Mouse (Mus musculus) midbrain, embryonic 15.5 days (tissue): ENCODE measurements around the gene Exoc2. TPM values are rescaled to one million over a fixed set of nuclear protein-coding genes. Genes with fewer than 3 reads are reported as not detected.

ENCODE experiments used
- ATAC-seq: fragments of 200-750 bp; cut with Nextera tagmentation; replicated peaks from 2 replicates; pipeline ENCODE4 v1.8.0; 2017; ENCODE audit warnings: moderate TSS enrichment
- H3K27ac ChIP-seq: fragments of 300-500 bp; sonication (generic); 2 replicates; pipeline ENCODE4 v1.5.1; 2015; ENCODE audit warnings: mild to moderate bottlenecking, inconsistent platforms
- H3K27me3 ChIP-seq: fragments of 300-500 bp; sonication (generic); replicated peaks from 2 replicates; pipeline ENCODE4 v1.6.1; 2015; ENCODE audit warnings: inconsistent platforms
- H3K36me3 ChIP-seq: fragments of 300-500 bp; sonication (generic); replicated peaks from 2 replicates; pipeline ENCODE4 v1.6.1; 2015; ENCODE audit warnings: inconsistent platforms
- H3K4me1 ChIP-seq: fragments of 300-500 bp; sonication (generic); 2 replicates; pipeline ENCODE4 v1.6.1; 2015; ENCODE audit warnings: inconsistent platforms
- H3K4me2 ChIP-seq: fragments of 300-500 bp; sonication (generic); 2 replicates; pipeline ENCODE4 v1.6.1; 2015; ENCODE audit warnings: inconsistent platforms, mild to moderate bottlenecking, moderate library complexity
- H3K4me3 ChIP-seq: fragments of 300-500 bp; sonication (generic); 2 replicates; pipeline ENCODE4 v1.5.1; 2015; ENCODE audit warnings: mild to moderate bottlenecking, inconsistent platforms
- H3K9ac ChIP-seq: fragments of 300-500 bp; sonication (generic); 2 replicates; pipeline ENCODE4 v1.6.1; 2015; ENCODE audit warnings: mild to moderate bottlenecking, inconsistent platforms
- H3K9me3 ChIP-seq: fragments of 300-500 bp; sonication (generic); 2 replicates; pipeline ENCODE4 v1.6.1; 2016; ENCODE audit warnings: inconsistent platforms
- WGBS: fragments of 180-500 bp; shearing (Covaris S2); methylation state at CpG from one replicate; pipeline ENCODE4 v1.1.7; 2015; ENCODE audit warnings: mixed read lengths; 5-methylcytosine and 5-hydroxymethylcytosine counted together
- polyA plus RNA-seq: library from polyadenylated mRNA; unstranded; fragments of >200 nt; fragmentation: Nextera tagmentation; extraction: Ambion mirVana; gene quantifications from 2 replicates; pipeline ENCODE4 v1.2.1, GENCODE M21; 2015

Exoc2 gene
- polyA plus RNA-seq, 1 experiment from 2014 or later: 59.3 TPM

GRCm38 (mm10) chr13:30781905-30782304, 192.0 kb downstream of the Exoc2 start:
- 0 out of 2 replicates have a peak, but pooled peaks have one; percentile 16 for ATAC-seq
- H3K27ac ChIP-seq: no peak overlapping the region
- H3K9me3 ChIP-seq: no peaks in the 10 kb centered on the region
- H3K27me3 ChIP-seq: no peaks in the 10 kb centered on the region
- no peaks in the 10 kb centered on the region for H3K36me3 ChIP-seq
- H3K4me3 ChIP-seq: no peak overlapping the region
- H3K4me2 ChIP-seq: no peak overlapping the region
- 66% methylated on average over 2 of the region's 2 CpGs for WGBS
- 0 out of 2 replicates have a peak, but pooled peaks cover 2% of the 10 kb centered on the region for H3K4me1 ChIP-seq
- H3K9ac ChIP-seq: no peak overlapping the region

- ATAC-seq: no peak
- Histone ChIP-seq H3K36me3 (no peaks in the 10 kb centered on the region), H3K9me3 (no peaks in the 10 kb centered on the region), H3K27me3 (no peaks in the 10 kb centered on the region), H3K4me1 (0 out of 2 replicates have a peak, but pooled peaks cover 2% of the 10 kb centered on the region), H3K4me2 (no peak overlapping the region), H3K4me3 (no peak overlapping the region), H3K9ac (no peak overlapping the region), H3K27ac (no peak overlapping the region)
- 79% methylated on average over 11 of the region's 11 CpGs for WGBS
Measured at GRCm38 (mm10) chr13:30777678-30778179, 196.2 kb downstream of the Exoc2 start.

- Histone ChIP-seq H3K4me1 (no peaks in the 10 kb centered on the region), H3K9ac (no peak overlapping the region), H3K36me3 (no peaks in the 10 kb centered on the region), H3K27ac (no peak overlapping the region), H3K27me3 (no peaks in the 10 kb centered on the region), H3K9me3 (no peaks in the 10 kb centered on the region), H3K4me2 (no peak overlapping the region), H3K4me3 (no peak overlapping the region)
- ATAC-seq: no peak
- 91% methylated on average over 2 of the region's 2 CpGs for whole genome bisulfite sequencing
Measured at GRCm38 (mm10) chr13:30776021-30776420, 197.9 kb downstream of the Exoc2 start.

GRCm38 (mm10) chr13:30767477-30768127, 206.3 kb downstream of the Exoc2 start:
- no peaks in the 10 kb centered on the region for H3K4me1 ChIP-seq
- no peak overlapping the region for H3K4me3 ChIP-seq
- no peak overlapping the region for H3K4me2 ChIP-seq
- no peak overlapping the region for H3K9ac ChIP-seq
- H3K27ac ChIP-seq: no peak overlapping the region
- H3K36me3 ChIP-seq: no peaks in the 10 kb centered on the region
- 88% methylated on average over 6 of the region's 6 CpGs for WGBS
- no peaks in the 10 kb centered on the region for H3K27me3 ChIP-seq
- H3K9me3 ChIP-seq: no peaks in the 10 kb centered on the region
- ATAC-seq: no peak

- H3K4me1 ChIP-seq: no peaks in the 10 kb centered on the region
- no peaks in the 10 kb centered on the region for H3K36me3 ChIP-seq
- no peaks in the 10 kb centered on the region for H3K9me3 ChIP-seq
- H3K9ac ChIP-seq: no peak overlapping the region
- H3K4me2 ChIP-seq: no peak overlapping the region
- 92% methylated on average over 5 of the region's 5 CpGs for WGBS
- no peaks in the 10 kb centered on the region for H3K27me3 ChIP-seq
- H3K27ac ChIP-seq: no peak overlapping the region
- H3K4me3 ChIP-seq: no peak overlapping the region
- no peak for ATAC-seq
Measured at GRCm38 (mm10) chr13:30766636-30767476, 207.0 kb downstream of the Exoc2 start.

- H3K9ac ChIP-seq: no peak overlapping the region
- H3K9me3 ChIP-seq: no peaks in the 10 kb centered on the region
- no peak overlapping the region for H3K27ac ChIP-seq
- ATAC-seq: no peak
- H3K4me1 ChIP-seq: no peaks in the 10 kb centered on the region
- H3K4me2 ChIP-seq: no peak overlapping the region
- no peak overlapping the region for H3K4me3 ChIP-seq
- H3K36me3 ChIP-seq: no peaks in the 10 kb centered on the region
- H3K27me3 ChIP-seq: no peaks in the 10 kb centered on the region
- WGBS: 87% methylated on average over 5 of the region's 5 CpGs
Measured at GRCm38 (mm10) chr13:30765906-30766305, 208.0 kb downstream of the Exoc2 start.

- Histone ChIP-seq H3K9me3 (no peaks in the 10 kb centered on the region), H3K9ac (no peak overlapping the region), H3K4me2 (no peak overlapping the region), H3K27ac (no peak overlapping the region), H3K4me3 (no peak overlapping the region), H3K4me1 (no peaks in the 10 kb centered on the region), H3K36me3 (no peaks in the 10 kb centered on the region), H3K27me3 (no peaks in the 10 kb centered on the region)
- 76% methylated on average over 8 of the region's 8 CpGs for WGBS
- ATAC-seq: no peak
Measured at GRCm38 (mm10) chr13:30764014-30764740, 209.7 kb downstream of the Exoc2 start.

Other genes with a start within 250 kb of the Exoc2 start
- 0.08 and 0.17 TPM in 2 replicates for gene Irf4, start 224.9 kb downstream of the Exoc2 start, polyA plus RNA-seq
- gene Hus1b, start 26.3 kb downstream of the Exoc2 start, polyA plus RNA-seq: not detected in 2 replicates
- 0.09 TPM in 1 of 2 replicates, not detected in the other for gene Gm5447, start 111 bp upstream of the Exoc2 start, polyA plus RNA-seq